Mouse (Mus musculus): ENCODE data around the gene Slc25a20. TPM values are rescaled to one million over a fixed set of nuclear protein-coding genes. Genes with fewer than 3 reads are reported as not detected.

Slc25a20 gene
- polyA plus RNA-seq, 1 experiment from 2014 or later: 50.2 TPM

GRCm38 (mm10) chr9:108633846-108634245 lies 28.0 kb upstream of the Slc25a20 start:
- no peaks in the 10 kb centered on the region for H3K9me3 ChIP-seq (ENCODE audit: control insufficient read depth, low read length)
- no peak overlapping the region for H3K27ac ChIP-seq (replicated peaks in 1 of 2; ENCODE audit: control insufficient read depth in 1 of 2, insufficient read depth in 1 of 2, low read depth in 2 of 2, low read length in 2 of 2)
- H3K36me3 ChIP-seq (ENCODE audit: control insufficient read depth, insufficient read depth, low read length): peaks cover 40% of the 10 kb centered on the region
- ATAC-seq (ENCODE audit: insufficient number of reproducible peaks, insufficient read depth, low FRiP score, low read depth): no peak
- WGBS: 73% methylated on average over 2 of the region's 2 CpGs
- H3K4me2 ChIP-seq (ENCODE audit: low read length): no peak overlapping the region
- peaks cover 0 to 14% of the 10 kb centered on the region in 2 experiments; a peak in 2 of 4 replicates for H3K4me1 ChIP-seq (ENCODE audit: control insufficient read depth in 2 of 2, insufficient read depth in 2 of 2, low read length in 2 of 2)
- no peaks in the 10 kb centered on the region for H3K27me3 ChIP-seq (ENCODE audit: control insufficient read depth, insufficient read depth, low read length)
- H3K4me3 ChIP-seq (ENCODE audit: control insufficient read depth in 1 of 2, insufficient read depth in 1 of 2, low read depth in 1 of 2, low read length in 2 of 2): no peak overlapping the region
- H3K9ac ChIP-seq (ENCODE audit: low read length): no peak overlapping the region

GRCm38 (mm10) chr9:108635415-108635814 lies 26.5 kb upstream of the Slc25a20 start:
- Histone ChIP-seq H3K27ac (replicated peaks in 1 of 2; ENCODE audit: control insufficient read depth in 1 of 2, insufficient read depth in 1 of 2, low read depth in 2 of 2, low read length in 2 of 2) (no peak overlapping the region), H3K4me1 (ENCODE audit: control insufficient read depth in 2 of 2, insufficient read depth in 2 of 2, low read length in 2 of 2) (peaks cover 0 to 14% of the 10 kb centered on the region in 2 experiments; a peak in 2 of 4 replicates), H3K9ac (ENCODE audit: low read length) (no peak overlapping the region), H3K27me3 (ENCODE audit: control insufficient read depth, insufficient read depth, low read length) (no peaks in the 10 kb centered on the region), H3K9me3 (ENCODE audit: control insufficient read depth, low read length) (no peaks in the 10 kb centered on the region), H3K36me3 (ENCODE audit: control insufficient read depth, insufficient read depth, low read length) (peaks cover 47% of the 10 kb centered on the region), H3K4me3 (ENCODE audit: control insufficient read depth in 1 of 2, insufficient read depth in 1 of 2, low read depth in 1 of 2, low read length in 2 of 2) (no peak overlapping the region), H3K4me2 (ENCODE audit: low read length) (no peak overlapping the region)
- 70% methylated on average over 2 of the region's 2 CpGs for WGBS
- no peak for ATAC-seq (ENCODE audit: insufficient number of reproducible peaks, insufficient read depth, low FRiP score, low read depth)

GRCm38 (mm10) chr9:108639825-108640224 lies 22.1 kb upstream of the Slc25a20 start:
- no peak overlapping the region for H3K4me3 ChIP-seq (ENCODE audit: control insufficient read depth in 1 of 2, insufficient read depth in 1 of 2, low read depth in 1 of 2, low read length in 2 of 2)
- H3K27ac ChIP-seq (replicated peaks in 1 of 2; ENCODE audit: control insufficient read depth in 1 of 2, insufficient read depth in 1 of 2, low read depth in 2 of 2, low read length in 2 of 2): no peak overlapping the region
- 93% methylated on average over 2 of the region's 2 CpGs for WGBS
- no peak overlapping the region for H3K9ac ChIP-seq (ENCODE audit: low read length)
- no peak for ATAC-seq (ENCODE audit: insufficient number of reproducible peaks, insufficient read depth, low FRiP score, low read depth)
- no peaks in the 10 kb centered on the region for H3K4me1 ChIP-seq (ENCODE audit: control insufficient read depth in 2 of 2, insufficient read depth in 2 of 2, low read length in 2 of 2)
- no peak overlapping the region for H3K4me2 ChIP-seq (ENCODE audit: low read length)
- peaks cover 52% of the 10 kb centered on the region for H3K36me3 ChIP-seq (ENCODE audit: control insufficient read depth, insufficient read depth, low read length)
- H3K9me3 ChIP-seq (ENCODE audit: control insufficient read depth, low read length): no peaks in the 10 kb centered on the region
- no peaks in the 10 kb centered on the region for H3K27me3 ChIP-seq (ENCODE audit: control insufficient read depth, insufficient read depth, low read length)

- peaks cover 7% of the 10 kb centered on the region for H3K36me3 ChIP-seq (ENCODE audit: control insufficient read depth, insufficient read depth, low read length)
- no peaks in the 10 kb centered on the region for H3K27me3 ChIP-seq (ENCODE audit: control insufficient read depth, insufficient read depth, low read length)
- ATAC-seq (ENCODE audit: insufficient number of reproducible peaks, insufficient read depth, low FRiP score, low read depth): no peak
- H3K4me2 ChIP-seq (ENCODE audit: low read length): peak overlapping the region; percentile 83
- no peaks in the 10 kb centered on the region for H3K9me3 ChIP-seq (ENCODE audit: control insufficient read depth, low read length)
- peaks cover 0 to 19% of the 10 kb centered on the region in 2 experiments; a peak in 3 of 4 replicates for H3K4me1 ChIP-seq (ENCODE audit: control insufficient read depth in 2 of 2, insufficient read depth in 2 of 2, low read length in 2 of 2)
- H3K9ac ChIP-seq (ENCODE audit: low read length): peak overlapping the region; percentile 87
- H3K4me3 ChIP-seq (ENCODE audit: control insufficient read depth in 1 of 2, insufficient read depth in 1 of 2, low read depth in 1 of 2, low read length in 2 of 2): peak overlapping the region; percentile 89 to 91
- H3K27ac ChIP-seq (replicated peaks in 1 of 2; ENCODE audit: control insufficient read depth in 1 of 2, insufficient read depth in 1 of 2, low read depth in 2 of 2, low read length in 2 of 2): peak overlapping the region; percentile 86 to 97
- 36% methylated on average over 10 of the region's 10 CpGs for WGBS
These were observed 13.7 kb upstream of the Slc25a20 start for GRCm38 (mm10) chr9:108648166-108648565.

GRCm38 (mm10) chr9:108648611-108649560 lies 13.0 kb upstream of the Slc25a20 start, which contains the start of gene Arih2:
Gene Arih2 (minus strand): TSS chr9:108649386.
- ATAC-seq (ENCODE audit: insufficient number of reproducible peaks, insufficient read depth, low FRiP score, low read depth): peak; percentile 95
- under 1% methylated on average over 105 of the region's 112 CpGs for WGBS

GRCm38 (mm10) chr9:108649561-108650440 lies 12.1 kb upstream of the Slc25a20 start:
- H3K27me3 ChIP-seq (ENCODE audit: control insufficient read depth, insufficient read depth, low read length): no peaks in the 10 kb centered on the region
- 15% methylated on average over 29 of the region's 29 CpGs for WGBS
- ATAC-seq (ENCODE audit: insufficient number of reproducible peaks, insufficient read depth, low FRiP score, low read depth): no peak; the same call in 1 of the 2 replicates
- H3K9ac ChIP-seq (ENCODE audit: low read length): peak overlapping the region; percentile 87
- H3K9me3 ChIP-seq (ENCODE audit: control insufficient read depth, low read length): no peaks in the 10 kb centered on the region
- H3K27ac ChIP-seq (replicated peaks in 1 of 2; ENCODE audit: control insufficient read depth in 1 of 2, insufficient read depth in 1 of 2, low read depth in 2 of 2, low read length in 2 of 2): peak overlapping the region; percentile 97
- H3K4me2 ChIP-seq (ENCODE audit: low read length): peak overlapping the region; percentile 83
- H3K4me1 ChIP-seq (ENCODE audit: control insufficient read depth in 2 of 2, insufficient read depth in 2 of 2, low read length in 2 of 2): peaks cover 0 to 19% of the 10 kb centered on the region in 2 experiments; a peak in 3 of 4 replicates
- H3K4me3 ChIP-seq (ENCODE audit: control insufficient read depth in 1 of 2, insufficient read depth in 1 of 2, low read depth in 1 of 2, low read length in 2 of 2): peak overlapping the region; percentile 89 to 91
- no peaks in the 10 kb centered on the region for H3K36me3 ChIP-seq (ENCODE audit: control insufficient read depth, insufficient read depth, low read length)

More at GRCm38 (mm10) chr9:108648611-108649560, 13.0 kb upstream of the Slc25a20 start, which contains the start of gene Arih2:
- peaks cover 0 to 19% of the 10 kb centered on the region in 2 experiments; a peak in 3 of 4 replicates for H3K4me1 ChIP-seq (ENCODE audit: control insufficient read depth in 2 of 2, insufficient read depth in 2 of 2, low read length in 2 of 2)
- peak within 1 kb of the TSS; percentile 89 to 91 for H3K4me3 ChIP-seq (ENCODE audit: control insufficient read depth in 1 of 2, insufficient read depth in 1 of 2, low read depth in 1 of 2, low read length in 2 of 2)
- H3K4me2 ChIP-seq (ENCODE audit: low read length): peak within 1 kb of the TSS; percentile 83
- H3K27ac ChIP-seq (replicated peaks in 1 of 2; ENCODE audit: control insufficient read depth in 1 of 2, insufficient read depth in 1 of 2, low read depth in 2 of 2, low read length in 2 of 2): peak within 1 kb of the TSS; percentile 97
- no peaks in the 10 kb centered on the region for H3K27me3 ChIP-seq (ENCODE audit: control insufficient read depth, insufficient read depth, low read length)
- H3K36me3 ChIP-seq (ENCODE audit: control insufficient read depth, insufficient read depth, low read length): 0 out of 2 replicates have a peak, but pooled peaks cover 2% of the 10 kb centered on the region
- peak within 1 kb of the TSS; percentile 87 for H3K9ac ChIP-seq (ENCODE audit: low read length)
- H3K9me3 ChIP-seq (ENCODE audit: control insufficient read depth, low read length): no peaks in the 10 kb centered on the region

All from heart, embryonic 14.5 days (tissue).